Comparison of ENCODE assay signal across 8 mouse cellular contexts in the genomic region with DNA sequence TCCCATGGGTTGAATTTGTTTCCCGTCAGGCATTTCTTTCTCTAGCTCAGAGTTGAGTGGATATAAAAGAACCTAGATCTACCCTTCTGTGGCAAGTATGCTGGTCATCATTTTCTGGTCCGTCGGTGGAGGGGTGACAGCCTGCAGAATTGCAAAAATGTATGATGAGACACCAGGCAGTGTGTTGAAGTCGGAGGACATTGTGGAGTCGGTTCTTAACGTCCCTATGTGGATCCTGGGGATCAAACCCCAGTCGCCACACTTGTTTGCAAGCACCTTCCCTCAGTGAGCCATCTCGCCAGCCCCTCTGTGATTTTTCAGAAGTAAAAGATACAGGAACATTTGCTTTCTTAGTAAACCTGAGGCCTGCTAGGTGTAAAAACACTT. TPM values are rescaled to one million over a fixed set of nuclear protein-coding genes. Genes with fewer than 3 reads are reported as not detected.
DNase-seq lines count a peak whose midpoint lies in the region; ATAC-seq and TF ChIP-seq lines count a peak whose summit lies in the region.

No protein-coding gene starts in this region.

- H3K9ac ChIP-seq in heart, embryonic 15.5 days, result peak overlapping the region; percentile 81
- H3K9ac ChIP-seq in hindbrain, embryonic 11.5 days (ENCODE audit: low read depth, low read length), result peak overlapping the region; percentile 97
- H3K9ac ChIP-seq in midbrain, embryonic 14.5 days (replicated peaks; ENCODE audit: low read length), result peak overlapping the region; percentile 89

- H3K27me3 ChIP-seq in heart, embryonic 15.5 days, result no peaks in the 10 kb centered on the region
- H3K27me3 ChIP-seq in hindbrain, embryonic 11.5 days (ENCODE audit: control insufficient read depth, insufficient read depth, low read length), result no peaks in the 10 kb centered on the region
- no peaks in the 10 kb centered on the region for H3K27me3 ChIP-seq in midbrain, embryonic 14.5 days (ENCODE audit: control insufficient read depth, insufficient read depth, low read length)

- no peak for ATAC-seq in heart, embryonic 15.5 days (replicated peaks; ENCODE audit: insufficient number of reproducible peaks, insufficient read depth, low FRiP score, low read depth)
- ATAC-seq in hindbrain, embryonic 11.5 days (ENCODE audit: low FRiP score), result peak; percentile 5; the same call in 1 of the 2 replicates
- ATAC-seq in midbrain, embryonic 14.5 days (ENCODE audit: low FRiP score, low TSS enrichment), result no peak

- WGBS in heart, embryonic 15.5 days, result 7% methylated on average over 8 of the region's 8 CpGs
- 15% methylated on average over 8 of the region's 8 CpGs for WGBS in bone marrow, adult 2 months
- 5% methylated on average over 8 of the region's 8 CpGs for WGBS in hindbrain, embryonic 11.5 days
- WGBS in midbrain, embryonic 14.5 days, result 3% methylated on average over 8 of the region's 8 CpGs

- H3K4me2 ChIP-seq in heart, embryonic 15.5 days, result peak overlapping the region; percentile 76
- peak overlapping the region; percentile 80 for H3K4me2 ChIP-seq in hindbrain, embryonic 11.5 days (replicated peaks; ENCODE audit: low read depth, low read length)
- peak overlapping the region; percentile 70 for H3K4me2 ChIP-seq in midbrain, embryonic 14.5 days (ENCODE audit: low read length)

- DNase-seq in heart, adult 9 months (ENCODE audit: low spot score in 2 of 2), result no peak
- peak; percentile 57 for DNase-seq in hindbrain, embryonic 11.5 days (ENCODE audit: low spot score)
- peak; percentile 60 for DNase-seq in midbrain, embryonic 14.5 days
- no peak for DNase-seq in ovary, postnatal 10 days (ENCODE audit: low spot score)
- DNase-seq in cerebellum, adult 8-10 months, result no peak
- DNase-seq in kidney, adult 9 months, result no peak

- peak overlapping the region; percentile 94 for H3K27ac ChIP-seq in heart, embryonic 15.5 days
- H3K27ac ChIP-seq in bone marrow, adult 2 months (ENCODE audit: control insufficient read depth, insufficient read depth, low read depth, low read length, poor library complexity), result peak overlapping the region; percentile 96; the same call in 1 of the 2 replicates
- peak overlapping the region; percentile 92 for H3K27ac ChIP-seq in hindbrain, embryonic 11.5 days (ENCODE audit: low read depth, low read length)
- peak overlapping the region; percentile 94 for H3K27ac ChIP-seq in midbrain, embryonic 14.5 days (replicated peaks; ENCODE audit: low read depth, low read length)

- H3K4me1 ChIP-seq in heart, embryonic 15.5 days (replicated peaks), result peaks cover 44% of the 10 kb centered on the region
- peaks cover 2% of the 10 kb centered on the region for H3K4me1 ChIP-seq in bone marrow, adult 2 months (ENCODE audit: control insufficient read depth, insufficient read depth, low read length)
- no peaks in the 10 kb centered on the region for H3K4me1 ChIP-seq in hindbrain, embryonic 11.5 days (replicated peaks; ENCODE audit: control insufficient read depth, insufficient read depth, low read length)
- H3K4me1 ChIP-seq in midbrain, embryonic 14.5 days (ENCODE audit: control insufficient read depth, insufficient read depth, low read length), result peaks cover 26% of the 10 kb centered on the region

- TF ChIP-seq POLR2A in bone marrow, adult 2 months (IDR thresholded peaks at IDR 0.05; ENCODE audit: borderline replicate concordance, control insufficient read depth, low read depth, low read length), result no peak

- peaks cover 14% of the 10 kb centered on the region for H3K36me3 ChIP-seq in heart, embryonic 15.5 days
- peaks cover 4% of the 10 kb centered on the region; the same call in 1 of the 2 replicates for H3K36me3 ChIP-seq in hindbrain, embryonic 11.5 days (ENCODE audit: control insufficient read depth, insufficient read depth, low read length)
- peaks cover 15% of the 10 kb centered on the region for H3K36me3 ChIP-seq in midbrain, embryonic 14.5 days (ENCODE audit: control insufficient read depth, insufficient read depth, low read length)

- TF ChIP-seq CTCF in bone marrow, adult 2 months (IDR thresholded peaks at IDR 0.05; ENCODE audit: control insufficient read depth, insufficient read depth, low read length), result no peak

- peak overlapping the region; percentile 79 for H3K4me3 ChIP-seq in heart, embryonic 15.5 days
- peak overlapping the region; percentile 78 for H3K4me3 ChIP-seq in bone marrow, adult 2 months (replicated peaks; ENCODE audit: control insufficient read depth, low read depth, low read length)
- H3K4me3 ChIP-seq in hindbrain, embryonic 11.5 days (ENCODE audit: low read depth, low read length), result peak overlapping the region; percentile 78
- H3K4me3 ChIP-seq in midbrain, embryonic 14.5 days (replicated peaks; ENCODE audit: low read depth, low read length), result peak overlapping the region; percentile 73

- H3K9me3 ChIP-seq in heart, embryonic 15.5 days (replicated peaks), result no peaks in the 10 kb centered on the region
- no peaks in the 10 kb centered on the region for H3K9me3 ChIP-seq in hindbrain, embryonic 11.5 days (ENCODE audit: control insufficient read depth, low read length)
- H3K9me3 ChIP-seq in midbrain, embryonic 14.5 days (ENCODE audit: control insufficient read depth, low read length), result no peaks in the 10 kb centered on the region

RNA-seq across cellular contexts. Expression of a gene that starts 5.5 kb away (rescaled TPM):
- 0.15 and 0.42 TPM in 2 replicates for polyA plus RNA-seq in heart, embryonic 15.5 days (2015; fragmentation: Nextera tagmentation; extraction: Ambion mirVana)
- polyA plus RNA-seq in bone marrow, adult 2 months (2011; ENCODE audit: insufficient read depth, insufficient read length, low replicate concordance, missing spikeins), result 2.0 and 5.8 TPM in 2 replicates
- 0.56 and 1.1 TPM in 2 replicates for polyA plus RNA-seq in hindbrain, embryonic 11.5 days (2014; fragmentation: Nextera tagmentation; extraction: Ambion mirVana)
- 0.50 and 0.59 TPM in 2 replicates for polyA plus RNA-seq in midbrain, embryonic 14.5 days (2014; fragmentation: Nextera tagmentation; extraction: Ambion mirVana)

RNA-seq across cellular contexts. Expression of a gene that starts 27.2 kb away (rescaled TPM):
- polyA plus RNA-seq in heart, embryonic 15.5 days (2015; fragmentation: Nextera tagmentation; extraction: Ambion mirVana), result 53.6 and 64.9 TPM in 2 replicates
- polyA plus RNA-seq in bone marrow, adult 2 months (2011; ENCODE audit: insufficient read depth, insufficient read length, low replicate concordance, missing spikeins), result 13.1 and 20.2 TPM in 2 replicates
- polyA plus RNA-seq in hindbrain, embryonic 11.5 days (2014; fragmentation: Nextera tagmentation; extraction: Ambion mirVana), result 170 and 196 TPM in 2 replicates
- 118 and 150 TPM in 2 replicates for polyA plus RNA-seq in midbrain, embryonic 14.5 days (2014; fragmentation: Nextera tagmentation; extraction: Ambion mirVana)

Comparison
In these comparisons a context has a peak if more than half of its experiments do, and no peak if none do; other contexts are left out.
1. DNase-seq: peak in hindbrain, embryonic 11.5 days (single experiment) and midbrain, embryonic 14.5 days (single experiment); none in heart, adult 9 months (0 of 2), ovary, postnatal 10 days (single experiment), cerebellum, adult 8-10 months (single experiment) and kidney, adult 9 months (single experiment).
2. Peak in every context shown above with its lines, with median percentiles within 50 percentile points of each other: H3K27ac ChIP-seq, H3K4me2 ChIP-seq, H3K4me3 ChIP-seq and H3K9ac ChIP-seq.